Mouse (Mus musculus) cortical plate, adult 2 months (tissue): ENCODE measurements around the gene Npas3.

ENCODE experiments used
- CTCF ChIP-seq: fragments of 200-500 bp; IDR thresholded peaks from 2 replicates; pipeline ENCODE4 v1.5.1; 2011; ENCODE audit warnings: mild to moderate bottlenecking, control low read depth, low read length; ENCODE audit not compliant: insufficient read depth; ENCODE audit errors: extremely low read depth
- POLR2A ChIP-seq: fragments of 200-500 bp; IDR thresholded peaks from 2 replicates; pipeline ENCODE4 v1.6.1; 2011; ENCODE audit warnings: mild to moderate bottlenecking, low read length, control low read depth; ENCODE audit not compliant: insufficient read depth; ENCODE audit errors: extremely low read depth

GRCm38 (mm10) chr12:54053598-54053997 lies 805.1 kb downstream of the Npas3 start:
- no peak for TF ChIP-seq POLR2A
- TF ChIP-seq CTCF = no peak
